Mouse (Mus musculus): Measurements from ENCODE around the gene Daxx.
"Not testable (repeated sequence)": the region's sequence is repeated elsewhere in the genome, so short reads cannot be mapped to it uniquely, and the experiment has no call there.

Daxx gene

DNA sequence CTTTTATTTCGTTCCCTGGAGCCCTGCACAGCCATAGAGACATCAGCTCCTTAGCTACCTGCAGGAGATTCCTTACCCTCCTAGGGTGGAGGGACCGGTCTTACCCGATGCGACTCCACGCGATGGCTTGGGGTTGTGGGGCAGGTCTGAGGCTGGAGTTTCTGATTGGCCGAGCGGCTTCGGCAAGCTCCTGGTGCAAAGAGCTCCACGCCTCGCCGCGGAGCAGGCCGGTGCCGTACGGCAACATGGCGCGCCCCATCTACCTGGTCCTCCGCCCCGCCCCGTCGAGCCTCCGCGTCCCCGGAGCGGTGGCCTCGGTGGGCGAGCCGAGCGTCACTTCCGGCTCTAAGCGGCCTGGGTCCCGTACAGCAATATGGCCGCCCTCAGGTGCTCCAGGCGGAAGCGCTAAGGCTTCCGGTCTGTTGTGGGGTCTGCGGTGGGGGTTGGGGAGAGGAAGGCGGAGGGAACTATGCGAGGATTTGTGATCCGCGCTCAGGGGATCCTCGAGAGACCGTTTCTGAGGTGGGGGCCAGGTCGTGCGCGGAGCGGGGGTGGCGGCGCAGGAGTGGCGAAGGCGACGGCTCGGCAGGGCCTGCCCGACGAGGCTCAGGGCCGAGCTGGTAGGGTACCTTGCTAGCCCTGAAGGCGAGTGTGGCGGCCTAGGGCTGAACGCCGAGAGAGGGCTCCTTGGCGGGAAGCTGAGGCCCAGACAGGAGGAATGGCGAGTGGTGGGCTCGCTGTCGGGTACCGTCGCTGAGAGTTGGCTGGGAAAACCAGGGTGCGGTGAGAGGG is at the start of gene Daxx:
Gene Daxx, plus strand, starts transcription at position 338 of the 792 bp plus-strand sequence.
- peak; percentile 96 for DNase-seq (ENCODE audit: low read depth, low spot score)

DNA sequence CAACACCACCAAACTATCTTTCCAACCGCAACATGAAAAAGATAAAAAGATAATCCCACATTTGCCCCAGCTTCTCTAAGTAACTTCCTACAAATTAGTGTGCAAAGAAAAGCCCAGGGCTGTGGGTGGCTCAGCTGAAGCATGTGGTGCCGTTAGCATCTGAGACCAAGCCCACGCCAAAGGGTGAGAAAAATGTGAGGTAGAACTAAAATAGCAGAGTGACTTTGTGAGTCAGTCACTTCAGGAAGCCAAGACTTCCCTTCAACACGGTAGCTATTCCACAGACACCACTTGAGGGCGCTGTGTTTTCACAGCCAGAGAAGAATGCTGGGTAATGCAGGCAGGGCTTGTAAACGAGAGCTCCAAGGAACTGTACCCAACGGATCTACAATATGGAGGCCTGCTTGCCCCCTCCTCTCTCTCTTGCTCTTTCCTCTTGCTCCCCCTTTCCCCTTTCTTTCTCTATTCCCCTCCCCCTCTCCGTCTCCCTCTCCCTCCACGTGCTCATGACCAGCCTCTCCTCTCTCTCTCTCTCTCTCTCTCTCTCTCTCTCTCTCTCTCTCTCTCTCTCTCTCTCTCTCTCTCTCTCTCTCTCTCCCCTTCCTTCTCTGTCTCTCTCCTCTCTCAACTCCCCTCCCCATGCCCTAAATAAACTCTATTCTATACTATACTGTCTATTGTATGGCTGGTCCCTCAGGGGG is 43.7 kb upstream of the Daxx start:
- no peak for DNase-seq (ENCODE audit: low read depth, low spot score)

DNA sequence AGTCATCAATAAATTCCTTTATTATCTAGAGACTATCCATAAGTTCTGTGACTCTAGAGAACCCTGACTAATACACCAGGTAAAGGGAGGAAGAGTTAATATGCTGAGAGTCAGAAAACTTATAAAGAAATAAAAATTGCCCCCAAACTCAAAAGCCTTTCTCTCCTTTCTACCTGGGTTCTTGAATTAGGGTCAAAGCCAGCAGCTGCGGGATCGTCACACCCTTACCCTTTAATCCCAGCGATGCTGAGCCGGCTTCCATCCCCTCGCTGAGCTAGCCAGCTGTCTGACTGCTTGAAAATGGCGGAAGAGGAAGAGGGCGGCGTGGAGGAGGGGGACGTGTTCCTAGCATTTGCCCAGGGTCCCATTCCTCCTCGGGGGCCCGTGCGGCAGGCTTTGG is 35.7 kb upstream of the Daxx start, which contains the start of gene Gm7029:
Gene Gm7029, plus strand, starts transcription at position 301 of the 400 bp plus-strand sequence.
- not testable (repeated sequence) for DNase-seq (ENCODE audit: low read depth, low spot score)

DNA sequence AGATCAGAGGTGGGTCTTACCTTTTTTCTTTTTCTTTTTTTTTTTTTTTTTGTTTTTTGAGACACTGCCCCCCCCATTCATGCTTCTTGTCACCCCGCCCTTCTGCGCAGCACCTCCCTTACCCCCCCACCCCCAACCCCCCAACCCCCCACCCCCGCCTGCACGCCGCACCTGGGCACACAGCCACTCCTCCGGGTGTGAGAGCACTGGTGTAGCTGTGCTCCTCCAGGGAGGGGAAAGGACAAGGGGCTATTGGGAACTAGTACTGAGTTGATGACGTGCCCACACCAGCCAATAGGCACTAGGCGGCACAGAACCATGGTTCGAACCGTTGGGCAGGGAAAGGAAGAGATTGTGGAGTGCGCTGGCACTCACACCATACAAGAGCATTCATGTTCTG is 34.8 kb upstream of the Daxx start:
- no peak for DNase-seq (ENCODE audit: low read depth, low spot score)

DNA sequence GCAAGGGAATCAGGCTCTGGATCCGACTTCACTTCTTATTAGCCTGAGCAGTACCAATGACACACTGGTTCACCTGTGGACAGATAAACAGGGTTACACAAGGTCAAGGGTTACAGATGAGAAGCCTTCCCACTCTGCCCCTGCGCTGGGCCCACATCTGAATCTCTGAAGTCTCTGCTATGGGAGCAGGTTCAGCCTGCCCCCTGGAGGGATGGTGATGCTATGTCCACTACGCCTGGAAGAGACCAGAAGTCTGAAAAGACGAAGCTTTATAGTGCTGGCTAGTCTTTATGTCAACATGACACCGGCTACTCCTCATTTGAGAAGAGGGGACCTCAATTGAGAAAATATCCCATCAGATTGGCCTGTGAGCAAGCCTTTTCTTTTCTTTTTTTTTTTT is 33.4 kb upstream of the Daxx start:
- DNase-seq (ENCODE audit: low read depth, low spot score), result not testable (repeated sequence)

DNA sequence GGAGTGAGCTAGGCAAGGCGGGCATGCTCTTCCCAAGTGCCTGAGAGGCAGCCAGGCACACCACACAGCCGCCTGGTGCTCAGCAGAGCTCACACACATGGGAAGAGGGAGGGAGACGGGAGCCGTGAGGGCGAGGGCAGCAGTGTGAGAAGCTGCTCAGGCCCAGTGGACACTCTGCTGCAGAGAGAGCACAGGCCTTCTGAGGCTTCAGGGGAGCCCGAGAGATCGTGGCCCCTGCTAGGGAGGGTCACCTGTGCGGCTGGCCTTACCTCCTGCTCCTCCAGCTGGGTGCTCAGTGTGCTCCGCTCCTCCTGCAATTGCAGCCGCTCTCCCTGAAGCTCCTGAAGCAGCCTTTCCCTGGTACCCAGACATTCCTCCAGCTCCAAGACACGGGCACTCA is 24.9 kb upstream of the Daxx start:
- DNase-seq (ENCODE audit: low read depth, low spot score), result not testable (repeated sequence)

DNA sequence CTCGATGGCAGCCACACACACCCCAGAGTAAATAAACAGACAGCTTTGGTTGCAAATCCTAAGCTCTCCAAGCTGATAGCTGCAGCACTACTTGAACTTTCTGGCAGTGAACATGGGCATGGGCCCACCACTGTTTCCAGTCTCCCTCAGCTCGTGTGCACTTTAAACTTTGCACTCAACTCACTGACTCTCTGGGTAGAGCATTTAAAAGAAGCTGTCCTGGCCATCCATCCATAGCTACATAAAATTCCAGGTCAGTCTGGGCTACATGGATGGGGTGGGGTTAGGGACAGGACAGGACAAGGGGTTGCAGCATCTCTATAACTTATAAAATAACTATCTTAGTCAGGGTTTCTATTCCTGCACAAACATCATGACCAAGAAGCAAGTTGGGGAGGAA is 21.4 kb upstream of the Daxx start:
- not testable (repeated sequence) for DNase-seq (ENCODE audit: low read depth, low spot score)

DNA sequence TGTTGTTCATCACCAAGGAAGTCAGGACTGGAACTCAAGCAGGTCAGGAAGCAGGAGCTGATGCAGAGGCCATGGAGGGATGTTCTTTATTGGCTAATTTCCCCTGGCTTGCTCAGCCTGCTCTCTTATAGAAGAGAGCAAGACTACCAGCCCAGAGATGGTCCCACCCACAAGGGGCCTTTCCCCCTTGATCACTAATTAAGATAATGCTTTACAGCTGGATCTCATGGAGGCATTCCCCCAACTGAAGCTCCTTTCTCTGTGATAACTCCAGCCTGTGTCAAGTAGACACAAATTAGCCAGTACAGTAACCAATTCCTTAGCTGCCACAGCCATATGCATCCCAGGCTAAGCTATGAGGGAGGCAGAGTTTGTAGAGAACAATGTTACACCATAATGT is 21.0 kb upstream of the Daxx start:
- DNase-seq (ENCODE audit: low read depth, low spot score), result not testable (repeated sequence)

DNA sequence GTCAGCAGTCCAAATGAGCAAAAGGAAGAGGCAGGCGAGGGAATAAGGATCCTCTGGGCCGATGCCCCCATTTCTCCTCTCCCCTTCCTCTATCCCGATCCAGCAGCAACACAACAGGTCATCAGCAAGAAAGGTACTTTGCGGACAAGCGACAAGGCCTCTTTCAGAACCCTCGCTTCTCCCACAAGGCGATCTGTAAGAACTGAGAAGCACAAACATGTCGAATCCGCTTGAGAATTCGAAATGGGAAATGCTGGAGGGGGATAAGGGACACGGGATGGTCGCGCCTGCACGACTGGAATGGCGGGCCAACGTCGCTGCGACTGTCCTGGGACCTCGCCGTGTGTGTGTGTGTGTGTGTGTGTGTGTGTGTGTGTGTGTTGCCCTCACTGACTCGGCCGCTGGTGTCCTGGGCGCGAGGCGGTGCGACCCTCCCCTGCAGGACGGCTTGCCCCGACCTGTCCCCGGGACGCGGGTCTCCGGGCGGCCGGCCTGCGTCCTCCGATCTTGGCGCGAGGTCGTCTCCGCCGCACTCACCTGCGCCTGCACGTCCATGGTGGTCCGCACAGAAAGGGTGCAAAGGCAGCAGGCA is 19.2 kb upstream of the Daxx start:
- not testable (repeated sequence) for DNase-seq (ENCODE audit: low read depth, low spot score)

DNA sequence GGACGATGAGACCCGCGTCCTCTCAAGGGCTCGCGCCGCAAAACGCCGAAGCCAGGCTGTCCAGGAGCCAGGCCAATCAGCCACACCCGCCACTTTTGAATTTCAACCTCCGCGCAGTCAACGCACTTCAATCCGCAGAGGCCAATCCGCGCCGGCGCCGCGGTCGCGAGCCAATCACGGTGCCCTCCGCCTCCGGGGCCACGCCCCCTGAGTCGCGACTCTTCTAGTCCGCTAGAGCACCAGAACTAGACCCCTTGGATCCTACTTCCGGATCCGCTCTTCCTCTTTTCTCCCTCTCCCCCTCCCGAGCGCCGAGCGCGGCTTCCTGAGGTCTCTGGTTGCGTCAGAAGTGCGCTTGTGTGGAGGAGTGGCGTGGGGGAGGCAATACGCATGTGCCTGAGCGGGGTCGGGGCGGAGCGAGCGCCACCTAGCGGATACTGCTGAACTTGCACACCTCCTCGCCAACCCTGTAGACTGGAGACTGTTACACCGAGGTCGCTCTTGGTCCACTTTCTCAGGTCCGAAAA is 18.6 kb upstream of the Daxx start, which contains the start of gene Kifc1:
Gene Kifc1, minus strand, starts transcription at position 129 of the 527 bp plus-strand sequence.
- peak; percentile 99 for DNase-seq (ENCODE audit: low read depth, low spot score)

DNA sequence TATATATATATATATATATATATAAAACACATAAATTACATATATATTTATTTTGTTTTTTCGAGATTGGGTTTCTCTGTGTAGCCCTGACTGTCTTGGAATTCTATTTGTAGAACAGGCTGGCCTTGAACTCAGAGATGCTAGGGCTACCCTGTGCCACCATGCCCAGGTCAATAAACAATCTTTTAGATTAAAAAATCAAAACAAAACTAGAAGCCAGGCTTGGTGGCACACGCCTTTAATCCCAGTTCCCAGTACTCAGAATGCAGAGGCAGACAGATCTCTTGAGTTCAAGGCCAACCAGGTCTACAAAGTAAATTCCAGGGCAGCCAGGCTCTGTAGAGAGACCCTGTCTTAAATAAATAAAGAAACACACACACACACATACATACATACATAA is 17.9 kb upstream of the Daxx start:
- DNase-seq (ENCODE audit: low read depth, low spot score), result no peak

DNA sequence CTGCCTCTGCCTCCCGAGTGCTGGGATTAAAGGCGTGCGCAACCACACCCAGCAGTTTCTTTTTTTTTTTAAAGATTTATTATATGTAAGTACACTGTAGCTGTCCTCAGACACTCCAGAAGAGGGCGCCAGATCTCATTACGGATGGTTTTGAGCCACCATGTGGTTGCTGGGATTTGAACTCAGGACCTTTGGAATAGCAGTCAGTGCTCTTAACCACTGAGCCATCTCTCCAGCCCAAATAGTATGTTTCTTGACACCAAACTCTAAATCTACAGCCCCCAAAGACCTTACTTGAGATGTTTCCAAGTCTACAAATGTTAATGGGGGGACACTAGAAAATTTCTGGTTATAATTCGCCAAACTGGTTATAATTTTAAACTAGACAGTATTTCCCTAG is 17.3 kb upstream of the Daxx start:
- not testable (repeated sequence) for DNase-seq (ENCODE audit: low read depth, low spot score)

DNA sequence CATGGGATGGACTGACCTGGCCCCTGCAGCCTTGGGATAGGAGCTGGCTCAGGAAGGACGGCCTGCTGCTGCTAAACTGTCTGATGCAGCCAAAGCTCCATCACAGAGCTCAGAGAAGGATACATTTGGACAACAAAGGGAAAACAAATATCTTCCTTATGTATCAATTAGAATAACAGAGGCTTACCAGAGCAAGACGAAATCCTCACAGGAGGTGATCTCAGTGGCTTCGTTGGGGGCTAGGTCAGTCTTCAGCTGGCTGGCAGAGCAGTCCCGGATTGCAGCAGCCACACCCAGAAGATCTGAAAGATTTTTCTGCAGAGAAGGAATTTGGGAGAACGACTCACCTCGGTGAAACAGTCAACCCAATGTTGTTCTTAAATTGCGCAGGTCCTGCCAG is 16.8 kb upstream of the Daxx start:
- no peak for DNase-seq (ENCODE audit: low read depth, low spot score)

DNA sequence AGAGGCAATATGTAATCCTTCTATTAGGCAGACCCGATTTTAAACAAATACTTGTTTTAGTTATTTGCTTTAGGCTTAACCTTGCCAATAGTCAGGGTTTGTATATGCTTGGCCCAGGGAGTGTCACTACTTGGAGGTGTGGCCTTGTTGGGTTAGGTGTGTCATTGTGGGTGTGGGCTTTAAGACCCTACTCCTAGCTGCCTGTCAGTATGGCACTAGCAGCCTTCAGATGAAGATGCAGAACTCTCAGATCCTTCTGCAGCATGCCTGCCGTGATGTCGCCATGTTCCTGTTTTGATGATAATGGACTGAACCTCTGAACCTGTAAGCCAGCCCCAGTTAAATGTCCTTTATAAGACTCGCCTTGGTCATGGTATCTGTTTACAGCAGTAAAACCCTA is 16.2 kb upstream of the Daxx start:
- not testable (repeated sequence) for DNase-seq (ENCODE audit: low read depth, low spot score)

DNA sequence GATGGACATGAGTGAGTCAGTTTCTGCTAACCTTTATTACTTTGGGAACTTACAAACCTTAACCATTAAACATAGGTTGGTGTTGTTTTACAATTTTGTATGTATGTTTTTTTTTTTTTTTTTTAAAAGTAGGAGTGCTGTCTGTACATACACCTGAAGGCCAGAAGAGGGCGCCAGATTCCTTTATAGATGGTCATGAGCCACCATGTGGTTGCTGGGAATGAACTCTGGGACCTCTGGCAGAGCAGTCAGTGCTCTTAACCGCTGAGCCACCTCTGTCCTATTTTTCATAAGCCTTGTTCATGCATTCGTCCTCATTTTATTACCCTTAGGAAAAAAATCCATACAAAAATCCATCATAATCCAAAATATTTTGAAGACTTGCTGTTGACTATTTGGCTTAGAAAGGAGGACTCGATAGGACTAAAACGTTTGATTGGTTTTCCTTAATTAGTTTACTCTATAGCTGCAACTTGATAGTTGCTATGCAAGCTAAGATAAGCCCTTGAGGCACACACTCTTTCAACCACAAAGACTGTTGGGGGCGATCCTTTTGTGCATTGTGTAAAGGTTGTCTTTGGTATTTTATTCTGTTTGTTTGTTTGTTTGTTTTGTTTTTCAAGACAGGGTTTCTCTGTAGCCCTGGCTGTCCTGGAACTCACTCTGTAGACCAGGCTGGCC is 12.0 kb upstream of the Daxx start:
- DNase-seq (ENCODE audit: low read depth, low spot score), result peak; percentile 67

DNA sequence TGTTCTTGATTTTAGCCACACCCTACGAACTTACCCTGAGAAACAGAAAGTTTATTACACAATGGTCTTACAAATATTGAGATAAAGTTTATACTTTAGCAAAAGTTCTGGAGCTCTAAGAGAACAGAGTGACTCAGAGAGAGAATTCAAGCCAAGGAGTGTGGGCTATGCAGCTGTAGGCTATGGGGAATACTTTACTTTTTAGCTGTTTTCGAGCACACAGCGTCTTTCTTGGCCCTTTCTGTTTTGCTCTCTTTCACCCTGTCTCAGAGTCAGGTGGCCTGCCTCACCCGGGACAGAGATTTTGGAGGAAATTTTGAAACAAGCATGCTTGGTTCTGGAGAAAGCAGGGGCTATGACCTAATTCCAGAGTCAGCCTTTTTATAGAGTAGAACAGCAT is 11.0 kb upstream of the Daxx start:
- not testable (repeated sequence) for DNase-seq (ENCODE audit: low read depth, low spot score)

DNA sequence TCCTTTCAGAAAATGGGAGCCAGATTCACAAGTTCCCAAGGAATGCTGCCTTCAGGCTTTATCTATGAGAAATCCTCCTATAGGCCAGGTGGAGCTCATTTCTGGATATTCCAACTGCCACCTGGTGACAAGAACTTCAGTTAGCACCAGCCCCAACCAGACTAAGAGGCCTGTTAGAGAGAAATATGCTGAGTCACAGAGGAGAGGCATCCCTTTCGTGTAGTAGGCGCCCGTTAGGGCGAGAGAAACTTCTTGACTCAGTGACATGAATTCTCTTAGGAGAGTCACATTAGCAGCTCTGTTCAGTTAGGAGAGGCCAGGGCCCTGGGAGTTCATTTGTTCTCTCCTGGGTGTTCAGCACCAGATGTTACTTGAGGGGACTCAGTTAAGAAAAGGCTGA is 9.6 kb upstream of the Daxx start:
- DNase-seq (ENCODE audit: low read depth, low spot score), result no peak

DNA sequence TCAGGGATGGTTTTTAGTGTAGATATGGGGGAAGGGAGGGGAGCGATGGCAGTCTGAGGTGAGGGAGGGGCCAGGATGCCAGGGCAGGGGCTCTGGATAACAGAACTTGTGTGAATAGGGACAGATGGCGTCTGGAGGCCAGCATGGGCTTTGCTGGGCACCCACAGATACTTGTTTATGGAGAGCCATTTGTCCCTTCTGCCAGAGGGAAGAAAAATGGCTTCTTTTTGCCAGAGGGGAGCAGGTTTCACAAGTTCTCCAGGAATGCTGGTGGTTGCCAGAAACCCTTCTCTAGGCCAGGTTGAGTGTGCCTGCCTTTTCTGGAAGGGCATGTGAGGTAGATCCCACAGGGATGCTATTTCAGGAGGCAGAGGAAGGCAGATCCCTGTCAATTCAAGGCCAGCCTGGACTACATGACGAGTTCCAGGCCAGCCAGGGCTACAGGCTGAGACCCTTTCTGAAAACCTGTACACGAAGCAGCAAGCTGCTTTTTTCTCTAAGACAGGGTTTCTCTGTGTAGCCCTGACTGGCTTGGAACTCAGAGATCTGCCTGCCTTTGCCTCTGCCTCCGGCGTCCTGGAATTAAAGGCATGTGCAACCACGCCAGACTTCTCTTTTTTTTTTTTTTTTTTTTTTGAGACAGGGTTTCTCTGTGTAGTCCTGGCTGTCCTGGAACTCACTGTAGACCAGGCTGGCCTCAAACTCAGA is 8.8 kb upstream of the Daxx start:
- DNase-seq (ENCODE audit: low read depth, low spot score), result no peak

DNA sequence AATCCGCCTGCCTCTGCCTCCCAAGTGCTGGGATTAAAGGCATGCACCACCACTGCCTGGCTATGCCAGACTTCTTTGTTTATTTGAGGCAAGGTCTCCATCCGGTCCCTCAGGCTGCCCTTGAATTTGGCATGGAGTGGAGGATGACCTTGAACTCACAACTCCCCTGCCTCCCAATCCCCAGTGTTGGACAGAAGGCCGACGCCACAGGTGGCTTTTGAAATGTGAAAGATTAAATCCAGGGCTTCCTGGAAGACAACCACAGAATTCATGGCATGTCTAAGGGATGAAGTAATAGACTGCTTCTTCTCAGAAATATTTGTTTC is 8.3 kb upstream of the Daxx start:
- no peak for DNase-seq (ENCODE audit: low read depth, low spot score)

DNA sequence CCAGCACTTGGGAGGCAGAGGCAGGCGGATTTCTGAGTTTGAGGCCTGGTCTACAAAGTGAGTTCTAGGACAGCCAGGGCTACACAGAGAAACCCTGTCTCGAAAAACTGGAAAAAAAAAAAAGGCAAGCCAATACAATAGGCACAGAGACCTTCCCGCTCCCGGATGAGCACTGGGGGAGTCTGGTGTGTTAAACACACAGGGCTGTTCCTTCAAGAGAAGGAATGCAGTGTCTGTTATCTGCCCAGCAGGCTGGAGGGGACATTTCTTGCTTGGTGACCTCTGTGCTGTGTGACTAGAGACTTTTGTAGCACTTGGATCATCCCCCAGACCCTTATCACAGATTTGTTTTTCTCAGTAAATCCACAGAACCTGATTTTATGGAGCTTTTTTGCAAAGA is 7.6 kb upstream of the Daxx start:
- DNase-seq (ENCODE audit: low read depth, low spot score), result no peak

DNA sequence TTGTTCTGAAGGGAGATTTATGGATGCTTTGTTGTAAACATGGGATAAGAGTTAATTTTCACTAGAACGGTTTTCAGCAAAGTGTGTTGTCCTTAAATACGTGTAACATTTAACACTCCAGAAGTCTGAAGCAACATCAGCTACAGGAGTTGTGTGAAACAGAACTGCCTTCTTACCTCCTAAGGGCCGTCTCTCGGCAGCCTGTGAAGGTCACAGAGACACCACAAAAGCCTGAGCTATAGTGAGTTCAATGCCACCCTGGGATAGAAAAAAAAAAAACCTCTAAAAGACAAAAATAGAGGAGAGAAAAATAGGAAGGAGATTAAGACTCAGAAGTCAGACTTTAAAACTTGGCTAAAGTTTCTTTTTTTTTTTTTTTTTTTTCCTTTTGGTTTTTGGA is 7.1 kb upstream of the Daxx start:
- no peak for DNase-seq (ENCODE audit: low read depth, low spot score)
